Mouse (Mus musculus) adrenal gland (tissue): ENCODE measurements at regions not wholly inside any gene's neighbourhood (a gene's known extent, or its start where the extent isn't known, plus 50 kb on each side); places are given as distances from the start of the nearest gene placed in this dataset.

Source experiments
- intact Hi-C: fragments of 180-260 bp; cut with DNase I; formaldehyde crosslinking; loops from one replicate; pipeline ENCODE4 v1.15.1; 2025

DNA sequence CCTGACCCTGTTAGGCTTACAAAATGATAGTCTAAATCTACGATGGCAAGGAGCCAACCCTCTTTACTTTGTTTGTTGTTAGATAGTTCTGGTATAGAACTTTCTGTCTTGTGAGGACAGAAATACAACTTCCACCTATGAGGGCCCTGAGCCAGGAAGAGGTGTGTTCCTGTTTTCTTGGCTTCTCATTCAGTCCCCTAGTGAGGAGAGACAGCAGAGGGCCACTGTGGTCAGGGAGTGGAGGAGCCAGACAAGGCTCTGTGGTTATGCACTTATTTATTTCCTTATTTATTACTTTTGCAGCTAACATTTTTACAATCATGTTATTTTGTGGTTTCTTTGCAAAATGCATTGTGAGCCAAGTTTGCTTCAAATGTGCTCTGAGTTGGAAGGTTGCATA, 202.9 kb upstream of the Tprg start:
- intact Hi-C loops, result no loop called here

DNA sequence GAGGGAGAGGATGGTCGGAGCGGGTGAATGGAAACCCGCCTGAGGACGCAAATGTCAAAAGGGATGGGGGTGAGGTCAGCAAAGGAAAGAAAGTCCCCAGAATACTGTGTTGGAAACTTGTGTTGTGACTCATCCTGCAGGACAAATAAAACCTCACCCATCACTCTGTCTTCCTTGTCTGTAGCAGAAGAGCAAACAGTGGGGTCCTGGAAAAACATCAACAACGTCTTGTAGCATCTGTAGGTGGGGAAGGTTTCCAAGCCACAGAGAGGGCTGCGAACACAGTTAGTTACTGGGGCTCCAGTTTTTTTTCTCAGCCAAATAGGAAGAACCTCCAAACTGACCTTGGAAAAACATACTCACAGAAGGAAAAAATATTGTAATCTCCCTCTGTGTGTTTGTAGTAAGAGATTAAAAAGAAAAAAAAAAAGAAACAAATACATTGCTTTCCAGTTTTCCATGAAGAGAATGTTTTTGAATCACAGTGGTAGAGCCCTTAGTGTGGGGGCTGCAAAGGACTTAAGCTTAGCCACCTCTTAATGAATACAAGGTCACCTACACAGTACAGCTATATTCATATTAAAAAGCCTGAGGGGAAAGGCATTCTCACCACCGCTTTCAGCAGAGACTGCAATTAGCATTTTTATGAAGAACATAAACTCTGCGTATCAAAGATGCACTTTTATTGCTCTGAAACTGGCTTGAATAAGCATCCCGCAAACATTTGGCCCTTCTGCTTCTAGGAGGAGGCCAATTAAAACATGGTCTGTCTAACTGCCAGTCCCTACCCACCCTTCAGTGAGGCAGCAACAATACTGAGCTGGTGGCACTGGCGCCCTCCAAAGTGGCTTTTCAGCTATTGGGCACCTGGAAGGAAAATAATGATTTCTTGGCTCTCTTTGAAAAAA, 198.6 kb upstream of the Tprg start:
- intact Hi-C loops, result no loop called here

DNA sequence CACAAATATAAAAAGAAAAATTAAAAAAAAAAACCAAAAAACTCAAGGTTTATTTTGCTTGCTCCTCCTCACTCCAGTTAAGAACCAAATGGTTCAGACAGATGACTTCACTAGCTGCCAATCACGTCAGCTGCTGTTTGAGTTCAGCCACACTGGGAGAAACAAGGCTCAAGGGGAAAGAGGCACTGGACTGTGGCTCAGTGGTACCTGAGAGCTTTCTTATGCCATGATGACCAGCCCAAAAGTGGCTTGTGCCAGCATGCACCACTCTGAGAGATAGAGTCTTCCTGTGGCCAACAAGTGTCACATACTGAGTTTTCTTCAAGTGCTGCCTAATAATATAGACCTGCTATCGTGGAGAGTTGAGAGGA, 198.0 kb upstream of the Tprg start:
- intact Hi-C loops, result no loop called here

DNA sequence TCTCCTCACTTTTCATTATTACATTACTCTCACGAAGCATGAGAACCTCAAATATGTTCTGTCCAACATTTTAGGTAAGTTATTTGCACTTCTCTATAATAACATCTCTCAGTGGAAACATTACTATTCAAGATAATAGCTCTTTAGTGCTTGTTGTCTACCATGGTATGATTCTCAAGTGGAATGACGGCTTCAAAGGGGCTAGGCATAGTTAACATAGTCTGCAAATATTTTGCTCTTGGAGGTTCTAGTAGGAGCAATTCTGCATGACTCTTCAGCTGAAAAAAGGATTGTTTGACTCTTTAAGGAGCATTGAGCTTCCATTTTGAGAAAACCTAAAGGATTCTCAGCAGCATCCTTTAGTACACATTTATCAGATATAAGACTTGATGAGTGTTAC, 182.5 kb upstream of the Tprg start:
- intact Hi-C loops, result no loop called here

DNA sequence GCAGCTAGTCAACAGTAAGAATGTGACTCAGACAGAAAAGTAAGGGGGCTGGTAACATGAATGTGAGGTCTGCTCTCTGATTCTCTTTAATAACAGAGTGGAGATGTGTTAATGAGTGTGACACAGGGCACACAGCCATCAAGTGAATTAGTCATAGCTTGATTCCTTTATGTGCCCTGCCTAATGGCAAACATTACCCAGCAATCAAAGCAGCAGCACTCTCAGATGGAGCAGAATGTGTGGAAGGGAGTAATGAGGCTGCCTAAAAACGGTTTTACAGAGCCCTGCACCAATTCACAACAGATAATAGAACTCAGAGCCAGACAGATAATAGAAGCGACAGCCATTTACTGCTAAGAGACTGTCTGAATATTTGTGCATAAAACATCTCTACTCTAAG, 182.0 kb upstream of the Tprg start:
- intact Hi-C loops, result no loop called here

DNA sequence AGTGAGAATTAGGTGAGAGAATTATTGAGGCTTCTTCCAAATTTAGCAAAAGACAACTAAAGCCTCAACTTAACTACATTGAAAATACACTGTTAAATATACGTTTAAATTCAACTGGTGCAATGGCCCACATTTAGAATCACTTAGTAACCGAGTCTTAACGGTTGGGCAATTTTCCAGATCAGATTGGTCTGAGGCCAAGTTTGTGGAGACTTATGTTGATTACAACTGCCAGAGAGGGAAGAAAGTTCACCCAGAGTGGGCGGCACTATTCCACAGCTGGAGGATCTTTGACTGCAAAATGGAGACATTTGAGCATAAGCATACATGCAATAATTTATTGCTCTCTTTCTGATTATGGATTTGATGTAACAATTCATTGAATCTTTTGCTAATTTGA, 146.5 kb upstream of the Tprg start:
- intact Hi-C loops, result no loop called here

DNA sequence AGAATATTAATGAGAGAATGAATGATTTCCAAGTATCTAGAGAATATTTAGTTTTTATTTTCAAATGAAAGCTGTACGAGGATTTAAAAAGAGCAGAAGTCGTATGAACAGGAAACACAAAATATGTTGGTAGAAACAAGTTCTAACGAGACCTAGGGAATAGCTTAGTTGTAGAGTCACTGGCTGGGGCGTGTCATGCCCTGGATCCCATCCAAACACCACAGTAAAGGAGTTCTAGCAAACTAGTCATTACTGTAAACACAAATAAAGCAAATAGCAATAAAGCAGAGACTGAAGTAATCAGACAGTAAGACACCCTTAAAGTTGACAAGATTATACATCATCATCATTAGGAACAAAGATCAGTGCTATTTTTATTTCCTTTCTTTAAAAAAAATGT, 139.1 kb upstream of the Tprg start:
- intact Hi-C loops, result no loop called here

DNA sequence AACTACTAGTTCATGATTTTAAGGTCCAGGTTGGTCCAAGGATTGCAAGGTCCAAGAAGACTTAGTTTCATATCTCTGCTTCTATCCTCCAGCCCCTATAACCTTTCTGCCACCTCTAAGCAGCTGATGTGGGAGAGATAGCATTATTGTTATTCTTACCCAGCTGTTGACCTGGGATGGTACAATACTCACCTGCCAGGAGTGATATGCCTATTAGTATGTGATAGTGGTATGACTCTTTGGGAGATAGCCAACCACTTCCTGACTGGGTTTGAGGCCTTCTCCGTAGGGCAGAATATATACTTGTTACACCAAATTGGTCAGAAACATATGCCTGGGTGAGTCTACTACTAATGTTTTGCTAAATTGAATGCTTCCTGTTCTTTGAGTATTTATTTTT, 137.4 kb upstream of the Tprg start:
- intact Hi-C loops, result no loop called here

DNA sequence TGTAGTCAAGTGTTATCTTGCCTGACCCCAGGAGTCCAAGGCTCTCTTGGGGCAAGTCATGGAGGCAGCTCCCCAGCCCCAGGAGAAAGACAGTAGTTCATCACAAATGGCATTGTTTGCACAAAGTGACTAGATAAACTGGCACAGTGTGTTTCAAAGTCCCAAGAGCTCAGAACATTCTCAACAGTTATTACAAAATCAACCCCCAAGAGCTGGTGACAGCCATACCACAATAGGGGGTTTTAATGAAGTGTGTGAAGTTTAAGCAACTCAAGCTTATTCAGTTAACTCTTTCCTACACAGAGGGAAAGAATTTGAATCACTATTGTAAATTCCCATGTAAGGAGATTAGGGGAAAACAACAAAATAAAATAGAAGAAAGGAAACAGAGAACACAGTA, 109.7 kb upstream of the Tprg start:
- intact Hi-C loops, result no loop called here

DNA sequence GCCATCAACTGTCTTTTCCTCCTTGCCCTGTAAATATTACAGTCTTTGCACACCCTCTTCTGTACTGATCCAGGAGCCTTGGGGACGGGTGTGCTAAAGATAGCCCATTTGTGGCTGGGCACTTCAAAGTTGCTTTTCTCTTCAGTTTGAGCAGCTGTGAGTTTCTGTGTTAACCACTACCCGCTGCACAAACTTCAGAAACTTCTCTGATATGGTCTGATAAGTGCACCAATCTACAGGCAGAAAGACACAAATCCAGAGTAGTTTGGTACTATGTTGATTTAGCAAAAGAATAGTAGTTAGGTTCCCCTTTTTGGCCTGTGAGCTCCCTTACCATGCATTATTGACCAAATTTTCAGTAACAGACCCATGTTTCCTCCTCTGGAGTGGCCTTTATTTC, 108.6 kb upstream of the Tprg start:
- intact Hi-C loops, result no loop called here

DNA sequence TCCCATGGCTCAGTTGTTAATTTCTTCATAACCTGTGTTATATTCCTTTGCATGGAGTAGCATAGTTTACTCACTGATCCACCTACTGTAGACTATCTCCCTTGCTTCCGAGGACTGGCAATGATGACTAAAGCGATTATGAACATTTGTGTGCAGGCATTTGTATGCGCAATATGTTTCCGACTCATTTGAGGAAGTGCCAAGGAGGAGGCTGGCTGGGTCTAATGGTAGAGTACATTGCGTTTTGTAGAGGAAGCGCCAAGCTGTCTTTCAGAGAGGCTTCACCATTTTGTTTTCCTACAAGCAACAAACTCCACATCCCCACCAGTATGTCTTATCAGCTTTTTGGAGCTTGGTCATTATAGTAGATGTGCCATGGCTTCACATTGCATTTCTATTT, 104.7 kb upstream of the Tprg start:
- intact Hi-C loops, result no loop called here

DNA sequence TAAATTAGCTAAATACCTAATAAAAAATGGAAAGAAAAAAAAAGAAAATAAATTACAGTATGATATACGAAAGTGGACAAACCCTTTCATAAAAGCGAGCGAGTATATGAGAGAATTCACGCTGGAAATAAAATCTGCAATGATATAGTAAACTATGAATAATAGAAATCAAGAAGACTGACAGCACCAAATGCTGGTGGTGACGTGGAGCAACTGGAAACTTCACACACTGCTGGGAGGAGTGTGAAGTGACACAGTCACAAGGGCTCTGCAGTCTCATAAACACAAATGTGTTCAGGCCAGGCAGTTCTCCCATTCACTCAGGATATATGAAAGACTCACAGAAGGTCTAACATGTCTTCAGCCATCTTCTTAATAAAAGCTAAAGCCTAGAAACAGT, 89.5 kb upstream of the Tprg start:
- intact Hi-C loops, result no loop called here

DNA sequence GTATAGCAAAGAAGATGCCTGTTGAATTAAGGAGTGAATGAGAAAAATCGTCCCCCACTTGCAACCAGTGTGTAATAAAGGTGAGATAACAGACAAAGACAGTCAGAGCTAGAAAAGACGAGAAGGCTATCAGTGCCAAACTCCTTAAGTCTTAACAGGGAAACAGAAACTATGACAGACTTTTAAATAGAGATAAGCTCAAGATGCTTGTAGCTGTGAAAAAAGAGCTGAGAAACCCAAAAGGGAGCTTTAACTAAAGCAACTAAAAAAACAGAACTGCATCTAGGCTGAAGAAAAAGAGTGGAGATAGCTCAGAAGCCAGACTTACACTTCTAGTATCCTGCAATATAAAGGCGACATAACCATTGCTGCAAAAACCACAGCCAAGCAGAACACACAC, 87.8 kb upstream of the Tprg start:
- intact Hi-C loops, result no loop called here

DNA sequence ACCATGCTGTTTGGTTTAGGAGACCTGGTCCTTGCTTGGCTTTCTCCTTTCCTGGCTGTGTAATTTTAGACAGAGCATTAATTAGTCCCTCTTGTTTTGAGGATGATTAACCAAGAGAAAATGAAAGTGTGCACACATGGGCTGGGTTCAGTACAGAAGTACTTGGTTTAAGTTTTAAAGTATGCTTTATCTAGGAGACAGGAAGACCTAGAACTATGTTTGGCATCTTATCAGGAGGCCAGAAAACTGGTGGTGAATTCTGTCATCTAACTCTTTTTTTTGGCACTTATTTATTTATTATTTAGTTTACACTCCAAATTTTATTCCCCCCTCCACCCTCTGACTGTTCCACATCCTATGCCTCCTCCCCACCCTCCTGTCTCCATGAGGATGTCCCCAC, 86.6 kb upstream of the Tprg start:
- intact Hi-C loops, result no loop called here

DNA sequence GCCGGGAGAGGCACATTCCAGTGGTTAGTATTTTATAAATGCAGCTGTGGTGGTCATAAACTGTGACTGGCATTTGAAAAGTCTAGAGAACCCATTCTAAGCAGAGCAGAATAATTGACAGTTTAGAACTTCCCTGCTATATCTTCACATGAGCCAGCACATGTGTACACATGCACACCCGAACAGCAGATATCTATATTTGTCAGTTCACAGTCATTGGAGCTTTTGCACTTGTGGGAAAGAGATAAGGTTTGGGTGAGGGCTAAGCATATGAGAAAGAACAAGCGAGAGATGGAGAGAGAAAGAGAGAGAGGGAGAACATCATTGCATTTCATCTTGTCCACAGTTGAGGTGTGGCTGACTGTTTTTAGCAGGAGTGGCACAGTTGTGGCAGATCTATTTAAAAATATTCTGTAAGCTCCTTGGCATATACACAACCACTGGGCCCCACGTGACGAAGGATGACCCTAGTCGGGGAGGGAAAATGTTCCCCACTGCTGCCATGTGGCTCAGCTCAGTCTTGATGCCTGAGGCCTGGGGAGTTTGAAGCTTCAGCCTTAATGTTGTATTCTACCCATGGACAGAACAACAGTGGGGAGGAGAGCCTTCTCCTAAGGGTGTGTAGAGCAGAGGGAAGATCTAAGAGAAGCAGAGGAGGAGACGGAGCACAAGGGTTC, 85.4 kb upstream of the Tprg start:
- intact Hi-C loops, result no loop called here

DNA sequence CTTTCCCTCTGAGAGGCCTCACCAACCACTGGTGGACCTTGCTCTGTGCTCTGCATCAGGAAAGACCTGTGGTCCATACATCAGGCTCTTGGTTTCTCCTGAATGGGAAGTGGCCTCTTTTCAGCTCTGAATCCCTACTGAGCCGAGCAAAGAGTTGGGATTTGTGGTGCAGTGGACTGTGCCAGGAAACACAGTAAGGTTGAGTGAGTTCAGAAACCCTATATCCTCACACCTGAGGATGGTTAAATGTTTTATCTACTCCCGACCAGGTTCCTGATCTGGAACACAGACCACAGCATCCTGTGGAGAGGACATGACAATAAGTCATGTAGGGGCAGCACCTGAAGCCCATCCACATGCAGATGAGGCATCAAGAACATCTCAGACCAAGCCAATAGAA, 73.4 kb upstream of the Tprg start:
- intact Hi-C loops, result no loop called here

DNA sequence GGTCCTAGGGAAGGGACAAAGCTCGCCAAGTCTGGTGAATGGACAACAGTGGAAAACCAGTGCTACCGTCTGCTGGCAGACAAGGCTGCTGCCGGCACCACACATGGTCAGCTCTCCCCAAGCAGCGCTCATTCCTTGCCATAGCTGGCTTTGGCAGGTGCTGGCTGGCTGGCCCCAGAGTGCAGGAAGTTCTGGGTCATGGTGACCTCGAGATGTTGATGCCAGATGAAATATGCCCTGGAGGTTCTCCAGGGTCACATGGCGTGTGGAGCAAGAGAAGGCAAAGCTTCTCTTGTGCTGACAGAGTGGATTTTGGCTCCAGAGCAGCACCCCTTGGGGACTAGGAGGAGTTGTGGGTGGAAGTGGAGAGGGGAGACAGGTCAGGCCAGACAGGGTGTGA, 66.1 kb upstream of the Tprg start:
- intact Hi-C loops, result no loop called here

DNA sequence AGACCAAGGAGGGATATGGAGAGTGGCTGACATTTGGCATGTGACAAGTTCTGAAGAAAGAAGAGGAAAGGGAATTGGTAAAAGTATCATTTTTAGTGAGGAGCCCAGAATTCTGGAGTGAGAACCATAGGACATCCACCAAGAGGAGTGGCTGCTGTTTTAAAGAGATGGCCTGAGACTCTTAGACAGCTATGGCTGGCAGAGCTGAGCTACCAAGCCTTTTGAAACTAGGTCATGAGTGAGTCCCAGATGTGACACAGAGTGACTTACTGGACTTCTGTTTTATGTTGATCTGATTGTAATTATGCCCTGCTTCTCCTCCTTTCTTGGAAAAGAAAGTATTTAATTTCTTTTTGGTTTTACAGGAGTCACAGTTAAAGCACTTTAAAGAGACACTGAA, 61.8 kb upstream of the Tprg start:
- intact Hi-C loops, result no loop called here
